Mouse (Mus musculus) bone marrow, adult 2 months (tissue): ENCODE data around the gene Pcid2.

Source experiments
- CTCF ChIP-seq: fragments of 200-500 bp; IDR thresholded peaks from 2 replicates; pipeline ENCODE4 v1.5.1; 2011; ENCODE audit warnings: low read length, control low read depth; ENCODE audit not compliant: control insufficient read depth, insufficient read depth
- POLR2A ChIP-seq: fragments of 200-500 bp; IDR thresholded peaks from 2 replicates; pipeline ENCODE4 v1.6.1; 2011; ENCODE audit warnings: low read depth, mild to moderate bottlenecking, control low read depth, low read length, borderline replicate concordance; ENCODE audit not compliant: control insufficient read depth

DNA sequence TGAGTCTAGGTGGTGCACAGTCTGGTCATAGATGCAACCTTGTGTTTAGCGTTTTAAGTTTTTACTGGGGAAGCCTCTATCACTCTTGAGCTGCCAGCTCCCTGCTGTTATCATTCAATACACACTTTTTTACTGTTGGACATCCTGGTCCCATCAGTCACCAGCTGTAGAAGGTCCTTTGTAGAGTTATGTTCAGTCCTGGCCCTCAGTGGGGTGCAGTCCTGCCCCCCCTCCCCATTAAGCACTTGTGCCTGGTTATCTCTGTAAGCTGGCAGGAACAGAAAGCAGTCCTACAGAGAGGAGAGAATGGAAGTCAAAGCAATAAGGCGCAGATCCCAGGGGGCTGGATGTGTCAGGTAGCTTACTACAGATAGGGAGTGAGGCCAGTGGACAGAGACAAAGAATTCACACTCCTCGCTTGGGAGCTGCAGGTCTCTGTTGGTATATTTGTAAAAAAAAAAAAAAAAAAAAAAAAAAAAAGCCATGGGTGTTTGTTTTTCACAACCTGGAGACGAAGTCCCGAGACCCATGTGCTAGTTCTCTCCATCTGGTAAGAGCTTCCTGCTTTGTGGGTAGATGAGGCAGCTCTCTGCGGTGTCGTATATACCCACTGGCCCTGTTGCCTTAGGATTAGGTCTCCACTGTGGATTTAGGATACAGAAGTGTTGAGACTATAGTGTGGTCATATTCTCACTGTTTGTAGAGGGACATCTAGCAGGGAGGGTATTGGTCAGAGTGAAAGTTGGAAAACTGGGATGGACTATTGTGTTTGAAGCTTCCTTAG is 15.8 kb upstream of the Pcid2 start:
- TF ChIP-seq CTCF, result no peak
- TF ChIP-seq POLR2A, result no peak
